Mouse (Mus musculus) kidney, adult 8-10 months (tissue): Measurements from ENCODE around the gene C130026I21Rik.
"Not testable (repeated sequence)": the region's sequence is repeated elsewhere in the genome, so short reads cannot be mapped to it uniquely, and the experiment has no call there.

Experiments used
- DNase-seq, 2 experiments: peaks; one replicate each; pipeline ENCODE4 v3.0.0; 2022

Gene C130026I21Rik

GRCm38 (mm10) chr1:85118341-85118740 lies 152.0 kb downstream of the C130026I21Rik start:
- DNase-seq: not testable (repeated sequence)

DNA sequence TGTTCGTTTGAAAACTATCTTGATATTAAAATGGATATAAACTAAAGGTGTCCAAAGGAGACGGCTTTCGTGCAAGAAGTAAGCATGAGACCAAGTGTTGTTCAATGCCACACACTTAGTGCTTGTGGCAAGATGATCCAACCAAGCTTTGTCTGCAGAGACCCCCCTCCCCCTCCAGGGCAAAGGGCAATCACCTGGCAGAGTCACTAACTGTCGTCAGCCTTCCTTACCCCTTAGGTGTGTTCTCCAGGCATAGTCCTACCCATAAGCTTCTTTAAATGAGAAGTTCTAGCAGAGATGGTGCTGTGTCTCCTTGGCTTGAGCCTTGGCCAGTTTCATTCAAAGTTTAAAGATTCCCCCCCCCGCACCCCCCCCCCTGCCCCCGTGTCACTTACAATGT lies 152.8 kb downstream of the C130026I21Rik start:
- not testable (repeated sequence) for DNase-seq

DNA sequence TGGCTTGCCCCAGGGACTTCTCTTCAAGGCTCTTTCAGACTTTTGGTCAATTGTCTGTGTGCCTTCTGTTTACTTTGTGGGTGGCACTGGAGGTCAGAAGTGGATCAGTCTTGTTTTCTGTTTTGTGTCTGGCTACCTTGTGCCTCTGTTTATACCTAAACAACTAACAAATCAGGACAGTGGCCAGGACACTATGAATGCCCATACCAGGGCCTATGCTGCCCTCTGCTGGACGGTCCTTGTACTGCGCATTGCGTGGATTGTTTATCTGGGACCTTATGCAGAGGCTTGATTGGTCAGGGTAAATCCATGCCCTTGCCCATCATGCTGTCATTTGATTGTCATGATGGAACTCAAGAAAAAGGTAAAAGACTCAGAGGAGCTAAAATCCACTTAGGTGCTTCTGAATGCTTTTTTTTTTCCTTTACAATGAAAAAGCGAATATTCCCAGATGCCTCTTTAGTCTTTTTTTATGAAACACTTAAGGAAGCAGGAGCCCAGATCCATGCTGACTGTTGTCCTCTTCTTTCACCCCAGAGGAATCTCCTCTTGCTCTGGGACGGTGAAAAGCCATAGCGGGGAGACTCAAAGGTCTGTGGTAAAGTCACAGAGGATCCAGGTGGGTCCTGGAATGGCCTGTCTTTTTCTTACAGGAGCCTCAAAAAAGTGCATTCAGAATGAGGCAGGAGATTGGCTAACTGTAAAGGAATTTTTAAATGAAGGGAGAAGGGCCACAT lies 155.5 kb downstream of the C130026I21Rik start:
- DNase-seq: peak; percentile 34 to 85

GRCm38 (mm10) chr1:85114078-85114477 lies 156.3 kb downstream of the C130026I21Rik start:
- DNase-seq: not testable (repeated sequence)

DNA sequence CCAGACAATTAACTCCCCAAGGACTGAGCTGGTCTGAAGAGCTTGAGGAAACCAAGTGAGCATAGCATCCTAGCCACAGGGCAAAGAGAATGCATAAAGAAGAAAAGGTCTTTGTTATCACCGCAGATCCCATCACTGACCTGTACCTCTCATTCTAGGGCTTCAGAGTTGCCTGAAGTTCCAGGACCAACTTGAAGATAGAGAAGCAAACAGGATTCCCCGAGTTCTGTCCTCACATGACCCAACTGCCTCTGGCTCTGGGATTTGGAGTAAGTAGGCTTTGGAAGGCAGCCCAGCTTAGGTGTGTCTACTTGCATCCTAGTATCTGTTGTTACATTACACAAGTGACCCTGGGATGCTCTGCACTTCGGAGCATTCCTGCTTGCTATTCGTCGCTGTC lies 157.5 kb downstream of the C130026I21Rik start:
- not testable (repeated sequence) for DNase-seq

- DNase-seq: not testable (repeated sequence)
Measured at GRCm38 (mm10) chr1:85112266-85112665, 158.1 kb downstream of the C130026I21Rik start.

DNA sequence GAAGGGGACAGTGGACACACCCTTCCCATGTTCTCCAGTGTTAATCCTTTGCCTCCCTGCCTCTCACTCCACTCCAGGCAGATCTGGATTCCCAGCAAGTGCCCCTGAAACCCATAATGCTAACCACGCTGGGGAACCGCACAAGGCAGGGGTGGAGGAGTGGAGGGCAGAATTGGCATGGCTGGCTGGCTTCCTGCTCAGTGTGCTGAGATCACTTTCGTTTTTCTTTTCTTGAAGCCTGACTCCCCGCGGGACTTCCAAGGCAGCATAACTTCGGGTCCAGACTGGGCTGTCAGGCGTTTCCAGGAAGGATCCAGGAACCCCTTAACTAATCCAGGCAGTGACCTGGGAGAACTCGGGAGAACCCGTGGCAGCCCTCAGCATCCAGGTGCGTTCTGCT lies 158.8 kb downstream of the C130026I21Rik start:
- DNase-seq: not testable (repeated sequence)

GRCm38 (mm10) chr1:85110876-85111275 lies 159.5 kb downstream of the C130026I21Rik start:
- DNase-seq: not testable (repeated sequence)

GRCm38 (mm10) chr1:85109753-85110152 lies 160.6 kb downstream of the C130026I21Rik start, which contains the start of gene A530032D15Rik:
Gene A530032D15Rik, minus strand, starts transcription at chr1:85109853.
- DNase-seq: not testable (repeated sequence)

DNA sequence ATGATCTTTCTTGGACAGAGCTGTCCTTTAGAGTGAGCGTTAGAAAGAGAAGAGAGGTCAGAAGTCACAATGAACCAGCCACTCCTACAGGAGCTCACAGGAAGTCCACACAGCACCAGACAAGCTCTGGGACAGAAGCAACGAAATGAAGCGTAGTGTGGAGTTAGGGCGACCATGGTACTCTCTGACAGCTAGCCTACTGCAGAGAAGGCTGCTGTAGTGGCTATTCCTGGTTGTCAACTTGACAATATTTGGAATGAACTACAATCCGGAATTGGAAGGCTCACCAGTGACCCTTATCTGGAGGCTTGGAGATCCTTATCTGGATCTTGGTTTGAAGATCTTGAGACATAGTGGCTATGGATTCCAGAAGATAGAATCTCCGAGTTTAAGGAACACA lies 164.4 kb downstream of the C130026I21Rik start:
- DNase-seq: not testable (repeated sequence)

- DNase-seq: not testable (repeated sequence)
Measured at GRCm38 (mm10) chr1:85105336-85105735, 165.0 kb downstream of the C130026I21Rik start.

- not testable (repeated sequence) for DNase-seq
Measured at GRCm38 (mm10) chr1:85101754-85102153, 168.6 kb downstream of the C130026I21Rik start.

GRCm38 (mm10) chr1:85099864-85100263 lies 170.5 kb downstream of the C130026I21Rik start, which contains the start of gene Gm10553:
Gene Gm10553, plus strand, starts transcription at chr1:85100164.
- not testable (repeated sequence) for DNase-seq

GRCm38 (mm10) chr1:85099081-85099480 lies 171.3 kb downstream of the C130026I21Rik start:
- not testable (repeated sequence) for DNase-seq

DNA sequence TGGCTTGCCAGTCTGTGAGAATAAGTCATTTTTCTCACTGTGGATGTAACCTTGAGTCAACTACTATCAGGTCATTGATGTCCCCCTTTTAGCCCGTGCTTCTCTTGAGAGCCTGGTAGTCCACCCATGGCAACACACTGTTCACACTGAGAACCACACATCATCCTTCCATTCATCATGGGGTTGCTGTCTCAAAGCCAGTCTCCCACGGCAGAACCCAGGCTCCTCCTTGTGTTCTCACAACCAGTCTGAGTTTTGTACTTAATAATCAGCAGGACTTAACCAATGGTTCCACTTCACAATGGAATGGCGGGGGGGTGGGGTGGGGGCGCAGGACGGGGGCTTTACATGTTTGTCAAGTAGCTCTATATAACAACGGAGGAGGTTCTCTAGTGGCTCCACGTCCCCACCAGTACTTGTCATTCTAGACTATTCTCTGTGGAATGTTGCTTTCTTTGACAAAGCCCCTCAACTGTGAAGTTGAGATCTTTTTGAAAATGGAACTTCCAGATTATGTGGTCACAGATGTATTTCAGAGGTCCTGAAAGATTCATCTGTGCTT lies 177.3 kb downstream of the C130026I21Rik start:
- DNase-seq: not testable (repeated sequence)

- not testable (repeated sequence) for DNase-seq
Measured at GRCm38 (mm10) chr1:85092169-85092568, 178.2 kb downstream of the C130026I21Rik start.

GRCm38 (mm10) chr1:85086211-85086610 lies 184.2 kb downstream of the C130026I21Rik start:
- not testable (repeated sequence) for DNase-seq

DNA sequence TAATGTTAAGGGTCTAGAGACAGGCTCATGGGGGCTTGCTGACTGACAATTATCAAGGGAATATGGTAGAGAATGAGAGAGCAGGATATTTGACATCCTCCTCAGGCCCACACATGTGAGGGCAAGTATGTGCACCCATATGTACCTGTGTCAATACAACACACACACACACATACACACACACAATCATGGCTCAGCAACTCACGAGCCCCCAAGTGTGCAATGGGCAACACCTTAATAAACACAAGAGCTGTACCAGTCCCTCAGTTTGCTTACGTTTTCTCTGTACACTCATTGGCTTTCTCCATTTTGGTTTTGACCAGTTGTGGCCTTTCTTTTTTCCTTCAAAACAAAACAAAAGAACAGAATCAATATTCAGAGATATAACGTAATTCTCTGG lies 185.6 kb downstream of the C130026I21Rik start:
- DNase-seq: not testable (repeated sequence)

- DNase-seq: not testable (repeated sequence)
Measured at GRCm38 (mm10) chr1:85073099-85073498, 197.3 kb downstream of the C130026I21Rik start.

DNA sequence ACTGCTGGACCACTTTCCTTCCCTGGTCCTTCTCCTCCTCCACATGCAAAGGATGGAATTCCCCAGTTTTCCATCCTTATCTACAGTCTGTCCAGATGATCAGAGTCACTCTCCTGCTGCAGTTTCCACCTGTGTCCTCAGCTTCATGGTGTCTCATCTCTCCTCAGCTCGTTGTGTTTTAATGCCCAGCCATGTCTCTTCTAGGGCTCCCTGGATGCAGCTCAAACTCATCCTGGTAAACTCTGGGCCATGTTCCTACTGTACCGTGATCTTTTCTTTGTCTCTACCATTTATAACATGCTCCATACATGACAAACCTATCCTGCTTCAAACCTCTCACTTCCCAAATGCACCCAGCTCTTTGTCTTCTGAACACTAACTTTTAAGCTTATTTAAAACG lies 198.7 kb downstream of the C130026I21Rik start:
- DNase-seq: not testable (repeated sequence)

- not testable (repeated sequence) for DNase-seq
Measured at GRCm38 (mm10) chr1:85035801-85036200, 234.6 kb downstream of the C130026I21Rik start.

GRCm38 (mm10) chr1:85034394-85034793 lies 236.0 kb downstream of the C130026I21Rik start:
- not testable (repeated sequence) for DNase-seq

GRCm38 (mm10) chr1:85033616-85034015 lies 236.8 kb downstream of the C130026I21Rik start:
- not testable (repeated sequence) for DNase-seq

GRCm38 (mm10) chr1:85030211-85030610 lies 240.2 kb downstream of the C130026I21Rik start:
- DNase-seq: not testable (repeated sequence)
